Mouse (Mus musculus) cortical plate, adult 2 months (tissue): ENCODE results near the gene Aip.

ENCODE experiments used
- CTCF ChIP-seq: fragments of 200-500 bp; IDR thresholded peaks from 2 replicates; pipeline ENCODE4 v1.5.1; 2011; ENCODE audit warnings: mild to moderate bottlenecking, control low read depth, low read length; ENCODE audit not compliant: insufficient read depth; ENCODE audit errors: extremely low read depth
- POLR2A ChIP-seq: fragments of 200-500 bp; IDR thresholded peaks from 2 replicates; pipeline ENCODE4 v1.6.1; 2011; ENCODE audit warnings: mild to moderate bottlenecking, low read length, control low read depth; ENCODE audit not compliant: insufficient read depth; ENCODE audit errors: extremely low read depth

- TF ChIP-seq CTCF, result no peak
- no peak for TF ChIP-seq POLR2A
Observed at GRCm38 (mm10) chr19:4142416-4143173, 16.9 kb upstream of the Aip start.
